Mouse (Mus musculus) urinary bladder, postnatal 4 days (tissue): ENCODE measurements around the gene Sall4.
A peak's percentile ranks its signal among the peaks of the same experiment; 100 is the strongest.
"Not testable (repeated sequence)": the region's sequence is repeated elsewhere in the genome, so short reads cannot be mapped to it uniquely, and the experiment has no call there.

Experiments
- DNase-seq, 2 experiments: peaks; one replicate each; pipeline ENCODE4 v3.0.0; 2021 to 2022; ENCODE audit warnings: low spot score in 2 of 2

Gene Sall4

DNA sequence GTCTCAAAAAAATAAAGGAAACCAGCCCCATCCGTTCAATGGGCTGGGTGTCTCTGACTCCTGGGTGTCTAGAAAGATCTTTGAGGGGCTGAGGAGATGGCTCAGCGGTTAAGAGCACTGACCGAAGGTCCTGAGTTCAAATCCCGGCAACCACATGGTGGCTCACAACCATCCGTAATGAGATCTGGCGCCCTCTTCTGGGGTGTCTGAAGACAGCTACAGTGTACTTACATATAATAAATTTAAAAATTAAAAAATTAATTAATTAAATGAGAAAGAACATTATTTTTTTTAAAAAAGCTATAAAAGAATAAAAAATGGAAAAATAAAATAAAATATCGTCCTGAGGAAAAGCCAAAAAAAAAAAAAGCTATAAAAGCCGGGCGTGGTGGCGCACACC is 23.3 kb downstream of the Sall4 start:
- DNase-seq = not testable (repeated sequence)

GRCm38 (mm10) chr2:168742649-168743048 is 25.1 kb downstream of the Sall4 start:
- no peak for DNase-seq

- DNase-seq = peak in 1 of 2 experiments; percentile 60
These were observed 25.6 kb downstream of the Sall4 start, which contains the start of gene Atp9a for GRCm38 (mm10) chr2:168742059-168742627. Gene Atp9a (minus strand): TSS chr2:168742409.

DNA sequence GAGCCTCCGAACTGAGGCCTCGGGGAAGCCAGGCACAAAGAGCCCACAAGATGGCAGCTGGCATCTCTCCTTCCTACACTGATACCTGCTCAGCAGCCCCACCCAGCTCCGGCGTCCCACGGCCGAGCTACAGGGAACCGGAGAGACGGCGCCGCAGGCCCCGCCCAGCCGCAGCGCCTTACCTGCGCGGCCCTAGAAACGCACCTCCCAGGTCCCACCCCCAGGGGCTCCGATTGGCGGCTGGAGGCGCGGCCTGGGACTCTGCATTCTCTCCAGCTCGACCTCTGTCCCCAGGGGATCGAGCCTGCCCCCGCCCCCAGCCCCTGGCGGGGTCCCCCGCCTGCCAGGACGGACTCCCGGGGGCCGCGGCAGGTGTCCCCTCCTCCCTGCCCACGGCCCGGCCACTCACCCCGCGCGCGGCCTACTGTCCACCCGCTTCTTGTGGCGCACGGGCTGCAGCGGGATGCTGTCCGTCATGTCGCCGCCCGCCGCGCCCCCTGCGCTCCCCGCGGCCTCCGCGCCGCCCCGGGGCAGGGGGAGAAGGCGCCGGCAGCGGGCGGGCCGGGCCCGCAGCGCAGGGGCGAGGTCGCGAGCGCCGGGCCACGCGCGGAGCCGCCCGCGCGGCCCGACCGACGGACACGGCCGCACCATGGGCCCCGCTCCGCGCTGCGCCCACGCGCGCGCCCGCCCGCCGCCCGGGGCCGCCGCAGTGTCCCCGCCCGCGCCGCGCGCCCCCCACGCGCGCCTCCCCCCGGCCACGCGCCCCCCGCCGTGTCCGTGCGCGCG is 26.3 kb downstream of the Sall4 start:
- peak; percentile 74 to 80 for DNase-seq

DNA sequence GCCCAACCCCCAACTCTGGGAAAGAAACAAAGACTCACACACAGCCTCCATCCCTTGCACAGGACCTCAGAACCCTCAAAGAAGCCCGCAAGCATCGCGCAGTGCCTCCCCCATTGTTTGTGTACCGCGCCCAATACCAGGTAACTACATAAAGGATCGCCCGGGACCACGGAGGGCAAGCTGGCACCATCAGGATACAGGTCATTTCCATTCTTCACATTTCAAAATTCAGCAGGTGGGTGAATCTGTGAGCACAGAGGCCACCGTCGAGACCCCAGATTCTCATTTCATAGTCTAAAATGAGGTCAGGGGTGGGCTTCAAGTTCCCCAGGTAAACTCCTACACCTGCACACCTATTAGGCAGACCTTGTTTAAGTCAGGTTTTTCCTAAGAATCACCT is 27.2 kb downstream of the Sall4 start:
- DNase-seq = no peak

GRCm38 (mm10) chr2:168738854-168739253 is 28.9 kb downstream of the Sall4 start:
- DNase-seq = no peak

DNA sequence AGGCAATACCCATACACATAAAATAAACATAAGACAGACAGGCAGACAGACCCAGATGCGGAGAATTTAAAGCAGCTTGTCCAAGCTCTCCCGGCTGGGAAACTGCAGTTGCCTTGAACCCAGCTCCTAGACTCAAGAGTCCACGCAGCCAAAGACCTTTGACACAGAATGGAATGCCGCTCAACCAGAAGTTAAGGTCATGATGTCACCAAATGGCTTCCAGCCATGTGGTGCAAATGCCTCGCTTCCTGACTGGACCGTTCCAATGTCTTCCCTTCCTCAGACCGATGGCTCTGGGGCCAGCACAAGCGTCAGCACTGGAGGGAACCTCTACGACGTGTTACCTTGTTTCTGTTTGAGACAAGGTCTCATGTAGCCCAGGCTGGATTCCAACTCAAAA is 29.9 kb downstream of the Sall4 start:
- DNase-seq = no peak

DNA sequence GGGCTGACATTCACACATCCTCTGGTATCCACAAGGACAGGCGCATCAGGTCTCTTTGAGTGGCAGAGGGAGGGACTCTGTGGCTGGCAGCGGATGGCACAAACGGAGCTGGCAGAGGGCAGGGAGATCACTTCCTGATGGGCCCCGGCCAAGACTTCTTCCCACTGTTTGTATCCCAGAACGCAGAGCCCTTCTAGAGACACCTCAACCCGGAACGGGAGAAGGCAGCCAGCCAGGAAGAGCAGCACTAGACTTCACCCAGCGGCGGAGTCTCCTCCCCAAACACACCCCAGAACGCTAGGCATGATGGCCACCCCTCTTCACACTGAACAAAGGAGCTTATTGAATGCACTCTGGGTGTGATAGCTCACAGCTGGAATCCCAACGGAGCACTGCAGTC is 33.7 kb downstream of the Sall4 start:
- no peak for DNase-seq

DNA sequence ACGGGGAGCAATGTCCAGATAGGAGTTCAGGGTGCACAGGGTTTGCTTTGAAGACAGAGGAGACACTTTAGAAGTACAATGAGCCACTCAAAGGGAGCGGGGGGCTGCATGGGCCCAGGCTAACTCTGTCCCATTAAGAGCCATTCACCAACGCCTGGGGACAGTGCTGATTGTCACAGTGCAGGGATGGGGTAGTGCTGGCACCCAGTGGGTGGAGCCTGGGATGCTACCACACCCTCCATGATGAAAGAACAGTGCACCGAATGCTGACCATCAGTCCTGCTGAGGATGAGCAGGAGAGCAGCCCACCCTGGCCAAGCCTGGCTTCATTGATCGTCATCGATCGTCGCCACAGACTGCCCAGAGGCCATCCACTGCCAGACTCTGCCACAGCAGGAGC is 36.5 kb downstream of the Sall4 start:
- DNase-seq = no peak

DNA sequence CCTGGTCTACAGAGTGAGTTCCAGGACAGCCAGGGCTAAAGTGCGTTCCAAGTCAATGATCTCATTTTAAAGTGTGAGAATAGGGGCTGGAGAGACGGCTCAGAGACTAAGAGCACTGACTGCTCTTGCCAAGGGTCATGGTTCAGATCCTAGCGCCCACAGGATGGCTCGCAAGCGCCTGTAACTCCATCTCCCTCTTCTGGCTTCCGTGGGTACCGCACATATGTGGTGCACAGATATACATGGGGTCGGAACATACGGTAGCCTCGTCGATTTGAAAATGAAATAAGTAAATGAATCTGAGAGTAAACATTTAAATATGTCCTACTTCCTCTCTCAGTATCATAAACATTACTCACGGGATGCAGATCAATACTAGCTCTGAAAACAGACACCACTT is 38.0 kb downstream of the Sall4 start:
- no peak for DNase-seq

DNA sequence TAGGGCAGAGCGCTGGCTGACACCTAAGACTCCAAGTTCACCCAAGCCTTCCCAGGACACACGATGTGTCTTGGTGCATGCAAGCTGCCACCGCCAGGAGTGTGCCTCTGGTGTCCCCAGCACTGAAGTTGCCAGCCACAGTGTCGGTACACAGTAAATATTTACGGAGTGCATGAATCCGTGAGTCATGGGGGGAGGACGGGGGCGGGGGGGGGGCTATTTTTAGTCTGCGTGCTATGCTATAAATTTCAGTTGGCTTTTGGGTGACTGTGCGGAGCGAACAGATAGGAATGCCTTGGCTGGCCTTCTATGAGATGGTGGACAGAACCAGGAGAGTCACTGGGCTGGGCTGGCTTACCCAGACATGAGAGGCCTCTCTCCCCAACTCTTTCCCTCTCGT is 39.7 kb downstream of the Sall4 start:
- no peak for DNase-seq

DNA sequence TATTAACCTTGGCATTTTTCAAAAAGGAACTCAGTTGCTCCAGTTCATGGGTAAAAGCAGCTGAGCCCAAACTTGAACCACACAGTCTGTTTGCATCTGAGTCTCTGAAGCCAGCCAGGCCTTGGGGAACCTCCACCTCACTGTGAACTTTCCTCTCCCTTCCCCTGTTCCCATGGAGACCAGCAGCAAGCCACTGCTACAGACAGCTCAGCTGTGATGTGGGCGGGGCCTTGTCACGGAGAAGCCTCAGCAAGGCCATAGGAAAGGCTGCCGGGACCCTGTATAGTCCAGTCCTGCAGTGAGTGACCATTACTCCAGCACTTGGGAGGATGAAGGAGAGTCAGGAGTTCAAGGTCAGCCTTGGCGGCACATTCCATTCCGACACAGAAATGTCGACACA is 41.7 kb downstream of the Sall4 start:
- peak in 1 of 2 experiments; percentile 44 for DNase-seq

GRCm38 (mm10) chr2:168721313-168721712 is 46.4 kb downstream of the Sall4 start:
- DNase-seq = no peak

- DNase-seq = no peak
These were observed 48.0 kb downstream of the Sall4 start for GRCm38 (mm10) chr2:168719742-168720141.

- no peak for DNase-seq
These were observed 49.0 kb downstream of the Sall4 start for GRCm38 (mm10) chr2:168718735-168719134.

DNA sequence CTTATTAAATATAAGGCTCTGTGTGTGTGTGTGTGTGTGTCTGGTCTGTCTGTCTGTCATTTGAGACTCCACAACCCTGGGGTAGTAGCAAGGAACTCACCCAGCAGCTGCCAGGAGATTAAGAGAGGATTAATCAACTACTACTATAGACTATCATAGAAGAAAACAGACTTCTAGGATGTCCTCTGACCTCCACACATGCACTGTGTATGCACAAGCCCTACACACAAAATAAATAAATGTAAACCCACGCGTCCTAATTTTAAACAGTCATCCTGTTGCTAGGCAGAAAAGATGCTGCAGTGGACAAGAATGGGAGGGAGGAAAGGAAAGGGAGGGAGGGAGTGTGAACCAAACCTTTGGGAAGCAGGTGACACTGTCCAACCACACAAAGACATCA is 49.5 kb downstream of the Sall4 start:
- DNase-seq = no peak

DNA sequence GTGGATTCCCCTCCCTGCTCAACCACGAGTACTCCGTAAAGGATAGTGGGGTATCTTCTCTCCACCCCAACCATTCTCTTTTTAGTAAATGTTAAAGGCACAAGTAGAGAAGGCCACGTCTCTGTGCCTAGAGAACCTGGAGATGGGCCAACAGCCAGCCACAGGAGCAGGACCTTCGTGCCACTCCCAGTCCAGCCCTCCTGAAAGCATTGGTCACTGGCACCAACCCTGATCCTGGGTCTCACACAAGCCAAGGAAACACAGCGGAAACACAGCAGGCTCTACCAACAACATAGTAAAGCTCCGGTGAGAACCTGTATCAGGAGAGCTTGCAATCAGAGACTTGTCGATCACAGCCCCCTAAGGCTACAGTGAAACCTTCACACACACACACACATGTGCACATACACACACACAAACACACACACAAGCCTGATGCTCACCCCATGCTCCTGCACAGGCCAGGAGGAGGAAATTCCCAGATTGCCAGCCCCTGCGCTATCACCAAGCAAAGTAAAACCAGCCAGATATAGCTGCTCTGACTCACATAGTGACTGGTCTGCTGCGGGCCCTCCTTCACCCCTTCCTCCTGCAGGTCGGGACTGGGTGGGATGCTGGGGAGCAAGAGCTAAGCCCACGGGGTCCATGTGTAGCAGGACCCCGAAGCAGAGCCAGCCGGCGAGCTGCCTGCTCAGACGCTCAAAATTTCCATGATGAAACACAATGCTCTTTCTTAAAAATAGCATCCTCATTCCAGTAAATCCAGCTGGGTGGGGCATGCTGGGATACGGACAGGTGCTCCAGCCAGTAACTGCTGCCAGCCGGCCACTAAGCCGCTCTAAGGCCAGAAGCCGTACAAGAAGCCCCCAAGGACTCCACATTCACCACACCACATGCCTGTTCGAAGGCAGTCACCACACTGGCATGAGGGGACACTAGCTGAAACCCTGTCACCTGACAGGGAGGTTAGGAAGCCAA is 55.3 kb downstream of the Sall4 start:
- DNase-seq = no peak

DNA sequence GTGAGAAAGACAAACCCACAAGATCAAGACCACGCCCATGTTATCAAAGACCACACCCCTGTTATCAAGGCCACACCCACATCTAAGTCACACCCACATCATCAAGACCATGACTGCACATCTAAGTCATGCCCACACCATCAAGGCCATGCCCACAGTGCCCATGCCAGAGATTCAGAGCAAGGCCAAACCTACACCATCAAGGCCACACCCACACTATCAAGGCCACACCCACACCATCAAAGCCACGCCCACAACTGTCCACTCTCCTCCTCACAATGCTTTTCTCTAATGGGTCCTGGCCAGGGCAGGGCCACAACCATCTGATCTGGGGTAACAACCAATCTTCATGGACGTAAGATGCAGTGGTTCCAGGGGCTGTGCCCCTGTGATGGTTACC is 56.8 kb downstream of the Sall4 start:
- DNase-seq = no peak

- DNase-seq = no peak
These were observed 60.0 kb downstream of the Sall4 start for GRCm38 (mm10) chr2:168707766-168708165.

DNA sequence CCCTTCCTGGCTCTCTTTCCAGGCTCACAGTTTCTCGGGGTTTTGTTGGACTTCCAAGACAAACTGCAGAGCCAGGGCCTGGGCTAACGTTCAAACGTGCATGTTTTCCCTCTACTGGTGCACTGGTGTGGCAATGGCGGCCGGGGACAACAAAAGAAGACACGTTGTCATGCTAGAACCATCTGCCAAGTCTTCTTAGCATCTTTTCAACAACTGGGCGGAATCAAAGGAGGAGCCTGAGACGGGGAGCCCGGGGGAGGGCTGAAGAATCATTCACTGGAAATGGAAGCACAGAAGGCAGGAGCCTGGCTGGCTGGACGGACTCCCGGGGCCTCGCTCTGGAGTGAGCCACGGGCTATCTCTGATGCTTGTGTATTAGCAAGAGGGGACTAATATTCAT is 65.5 kb downstream of the Sall4 start:
- DNase-seq = no peak
